Mouse (Mus musculus): ENCODE results near the gene Naf1. TPM values are rescaled to one million over a fixed set of nuclear protein-coding genes. Genes with fewer than 3 reads are reported as not detected.

Gene Naf1
- total RNA-seq (2021) = 10 to 100 TPM; 12.8 to 15.7 TPM

DNA sequence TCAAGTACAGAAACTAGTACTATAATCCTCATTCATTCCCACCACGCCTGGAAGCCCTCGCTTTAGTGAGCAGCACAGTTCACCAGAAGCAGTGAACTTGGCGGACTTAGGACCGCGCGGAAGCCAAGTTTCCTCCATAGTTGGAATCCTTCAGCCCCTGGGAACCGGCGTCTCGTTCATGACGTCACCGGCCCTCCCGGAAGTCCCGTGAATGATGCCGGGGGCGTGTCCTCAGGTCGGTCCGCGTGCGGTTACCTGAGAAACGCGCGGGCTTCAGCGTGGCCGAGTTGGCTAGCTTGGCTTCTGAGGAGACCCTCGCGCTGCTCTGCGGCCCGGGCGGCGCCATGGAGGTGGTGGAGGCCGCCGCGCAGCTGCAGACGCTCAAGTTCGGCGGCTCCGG is at the start of gene Naf1:
TSS of gene Naf1 (plus strand) at position 195 of the 400 bp plus-strand sequence.
- DNase-seq (ENCODE audit: extremely low spot score in 1 of 2, low spot score in 1 of 2) = peak; percentile 82 to 91

DNA sequence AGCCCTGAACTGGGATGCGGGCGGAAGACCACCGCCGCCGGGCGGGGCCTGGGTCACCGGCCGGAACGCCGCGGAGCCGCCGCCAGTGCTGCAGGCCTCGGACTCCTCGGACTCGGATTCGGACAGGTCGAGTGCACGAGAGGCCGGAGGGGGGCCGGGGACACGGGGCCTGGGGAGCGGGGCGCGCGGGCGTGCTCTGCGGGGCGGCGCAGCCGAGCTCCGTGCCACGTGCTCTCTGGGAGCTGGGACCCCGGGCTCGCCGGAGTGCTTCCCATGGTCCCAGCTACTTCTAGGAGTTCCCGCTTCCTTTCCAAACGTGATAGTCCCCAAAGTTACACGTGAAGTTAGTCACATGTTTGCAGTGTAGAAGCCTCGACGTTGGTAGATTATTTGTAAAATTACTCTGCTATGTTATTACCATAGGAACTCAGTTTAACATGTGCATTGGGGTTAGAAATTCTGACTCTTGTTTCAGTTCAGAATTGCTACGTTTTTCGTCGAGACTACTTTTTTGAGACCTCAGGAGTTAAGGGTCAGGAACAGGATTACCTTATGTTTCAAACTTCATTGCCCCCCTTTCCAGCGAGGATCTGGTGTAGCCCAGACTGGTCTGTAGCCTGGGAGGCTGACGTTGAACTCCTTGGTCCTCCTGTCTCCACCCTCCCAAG is 1.0 kb downstream of the Naf1 start:
- DNase-seq (ENCODE audit: extremely low spot score in 1 of 2, low spot score in 1 of 2) = peak; percentile 8 to 18

DNA sequence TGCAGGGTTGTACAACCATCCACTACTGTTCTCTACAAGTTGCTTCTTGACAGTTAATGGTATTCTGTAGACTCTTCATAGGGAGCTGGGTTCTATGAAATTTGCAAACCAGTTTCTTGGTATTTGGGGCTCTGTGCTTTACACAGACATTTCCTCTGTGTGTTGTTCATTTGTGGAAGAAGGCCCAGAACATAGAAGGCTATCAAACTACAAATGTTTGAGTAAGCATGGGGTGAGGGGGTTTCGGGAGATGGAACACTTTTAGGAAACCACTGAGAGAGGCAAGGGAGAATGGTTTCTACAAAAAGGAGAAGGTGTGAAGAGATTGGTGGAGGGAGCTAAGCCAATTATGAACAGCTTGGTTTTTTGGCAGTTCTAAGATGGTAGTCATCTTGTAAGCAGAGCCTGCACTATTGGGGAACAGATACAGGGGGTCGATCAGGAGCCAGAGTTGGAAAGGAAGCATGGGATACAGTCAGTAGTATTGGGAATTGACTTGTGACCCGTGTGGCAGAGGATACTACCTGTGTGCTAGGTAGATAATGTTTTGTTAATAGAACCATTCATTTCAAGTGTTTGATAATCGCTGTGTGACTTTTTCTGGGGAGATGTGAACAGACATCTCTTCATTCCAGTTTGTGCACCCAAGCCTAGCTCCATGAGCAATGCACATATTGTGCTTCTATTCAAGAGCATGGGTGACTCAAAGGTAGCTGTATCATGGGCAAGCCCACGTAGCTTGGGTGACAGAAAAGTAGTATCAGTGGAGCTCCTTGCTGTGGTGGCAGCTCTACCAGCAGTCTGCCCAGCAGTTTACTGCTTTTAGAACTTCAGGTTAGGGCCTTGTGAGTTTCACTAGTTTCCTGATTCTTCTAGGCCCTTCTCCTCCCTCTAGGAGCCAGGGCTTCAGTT is 1.8 kb downstream of the Naf1 start:
- DNase-seq (ENCODE audit: extremely low spot score in 1 of 2, low spot score in 1 of 2) = no peak

DNA sequence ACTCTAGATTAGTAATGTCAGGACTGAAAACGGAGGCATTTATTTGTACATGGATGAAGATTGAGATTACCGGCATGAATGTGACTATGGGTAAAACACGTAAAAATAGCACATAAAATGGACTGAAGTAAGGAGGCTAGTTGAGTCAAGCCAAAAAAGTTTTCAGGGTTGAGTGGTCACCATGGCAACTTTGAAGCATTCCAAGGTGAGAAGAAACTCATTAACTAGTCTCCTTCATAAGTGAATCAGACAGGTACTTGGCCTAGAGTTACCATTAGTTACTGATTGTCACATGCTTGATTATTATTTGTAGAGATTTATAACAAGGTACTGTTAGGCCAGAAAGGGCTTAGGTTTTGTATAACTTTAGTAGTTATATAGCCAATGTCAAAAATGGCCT is 3.7 kb downstream of the Naf1 start:
- no peak for DNase-seq (ENCODE audit: extremely low spot score in 1 of 2, low spot score in 1 of 2)

DNA sequence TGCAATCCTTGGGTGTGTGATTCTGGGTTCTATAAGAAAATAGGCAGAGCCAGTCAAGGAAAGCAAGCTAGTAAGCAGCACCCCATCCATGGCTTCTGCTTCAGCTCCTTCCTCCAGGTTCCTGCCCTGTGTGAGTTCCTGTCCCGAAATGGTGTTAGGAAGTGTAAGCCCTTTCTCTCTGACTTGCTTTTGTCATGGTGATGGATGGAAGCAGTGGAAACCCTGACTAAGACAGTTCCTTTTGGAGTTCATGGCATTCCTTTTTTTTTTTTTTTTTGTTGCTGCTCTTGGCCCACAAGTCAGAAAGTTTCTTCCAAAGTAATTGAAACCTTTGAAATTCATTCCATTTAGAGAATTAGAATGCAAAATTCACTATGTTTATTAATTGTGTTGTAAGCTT is 5.1 kb downstream of the Naf1 start:
- DNase-seq (ENCODE audit: extremely low spot score in 1 of 2, low spot score in 1 of 2) = no peak

DNA sequence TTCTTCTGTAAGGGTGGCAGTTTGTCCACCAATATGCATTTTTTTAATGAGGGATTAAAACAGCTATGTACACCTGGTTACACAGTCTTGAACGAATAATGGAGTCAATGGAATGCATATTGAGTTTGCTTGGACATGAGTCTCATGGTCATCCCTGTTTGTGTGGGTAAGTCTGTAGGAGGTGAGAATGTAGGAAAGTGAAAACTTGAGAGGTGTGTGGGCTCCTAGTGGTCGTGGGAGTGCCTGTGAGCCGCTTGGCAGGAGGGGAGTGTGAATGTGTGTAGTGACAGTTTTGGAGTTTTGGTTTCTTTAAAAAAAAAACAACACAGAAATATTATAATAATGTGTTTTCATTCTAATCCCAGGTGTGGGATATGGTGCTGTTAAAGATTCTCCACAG is 7.7 kb downstream of the Naf1 start:
- no peak for DNase-seq (ENCODE audit: extremely low spot score in 1 of 2, low spot score in 1 of 2)

DNA sequence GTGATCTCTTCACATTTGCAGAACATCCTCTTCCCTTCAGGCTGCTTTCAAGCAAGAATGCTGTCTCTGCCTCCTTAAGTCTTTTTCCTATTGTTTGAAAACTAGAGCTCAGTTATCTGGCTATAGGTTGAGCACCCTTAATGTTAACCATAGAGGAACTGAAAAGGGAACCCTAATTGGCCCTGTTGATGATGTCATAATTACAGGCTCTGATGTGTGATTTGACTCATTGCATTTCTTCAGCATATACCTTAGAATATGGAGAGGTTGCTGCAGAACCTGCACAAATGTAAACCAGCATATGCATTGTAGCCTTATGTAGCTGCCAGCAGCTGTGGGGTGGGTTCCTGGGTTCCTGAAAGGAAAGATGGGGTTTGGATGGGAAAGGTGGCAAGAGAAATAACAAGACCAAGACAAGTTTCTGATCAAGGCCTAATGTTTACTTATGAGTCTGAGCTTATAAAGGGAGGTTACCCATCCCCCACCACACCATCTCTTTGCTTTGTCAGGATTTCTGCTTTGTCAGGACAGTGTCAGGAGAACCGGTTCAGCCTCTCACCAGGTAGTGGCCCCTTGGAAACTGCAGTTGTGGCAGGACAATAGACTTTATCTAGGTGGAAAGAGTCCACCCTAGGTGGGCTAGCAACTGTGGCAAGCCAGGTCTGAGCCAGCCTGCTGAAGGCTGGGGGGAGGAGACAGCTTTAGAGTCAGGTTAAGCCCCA is 9.4 kb downstream of the Naf1 start:
- no peak for DNase-seq (ENCODE audit: extremely low spot score in 1 of 2, low spot score in 1 of 2)

DNA sequence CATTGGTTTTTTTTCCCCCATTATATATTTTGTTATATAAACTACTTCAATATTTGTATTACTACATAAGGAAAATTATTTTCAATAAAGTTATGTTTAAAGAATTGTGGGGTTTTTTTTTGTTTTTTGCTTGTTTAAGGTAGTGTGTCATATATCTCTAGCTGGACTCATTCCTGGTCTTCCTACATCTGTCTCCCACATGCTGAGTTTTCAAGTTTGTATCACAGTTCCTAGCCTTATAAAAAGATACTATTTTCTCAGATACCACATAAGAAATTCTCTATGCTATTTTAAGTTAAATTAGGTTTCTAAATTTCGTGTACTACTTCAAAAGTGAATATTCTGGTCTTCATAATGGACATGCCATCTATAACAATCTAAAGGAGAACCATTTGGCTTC is 23.8 kb downstream of the Naf1 start:
- no peak for DNase-seq (ENCODE audit: extremely low spot score in 1 of 2, low spot score in 1 of 2)

DNA sequence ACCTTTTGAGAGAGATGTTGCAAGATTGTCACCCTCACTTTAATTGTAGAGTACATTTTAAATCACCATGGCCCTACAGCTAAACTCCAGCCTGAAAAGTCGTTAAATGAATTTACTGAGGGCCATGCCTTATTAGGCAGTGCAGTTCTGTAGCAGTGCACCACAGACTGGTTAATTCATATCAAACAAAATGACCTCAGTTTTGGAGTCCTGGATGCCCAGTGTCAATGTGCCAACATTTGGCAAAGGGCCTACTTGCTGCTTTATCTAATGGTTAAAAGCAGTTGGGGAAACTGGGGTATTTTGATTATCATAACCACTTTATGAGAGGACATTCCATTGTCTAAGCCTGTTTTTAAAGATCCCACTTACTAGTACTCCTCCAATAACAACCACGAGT is 31.9 kb downstream of the Naf1 start:
- no peak for DNase-seq (ENCODE audit: extremely low spot score in 1 of 2, low spot score in 1 of 2)

DNA sequence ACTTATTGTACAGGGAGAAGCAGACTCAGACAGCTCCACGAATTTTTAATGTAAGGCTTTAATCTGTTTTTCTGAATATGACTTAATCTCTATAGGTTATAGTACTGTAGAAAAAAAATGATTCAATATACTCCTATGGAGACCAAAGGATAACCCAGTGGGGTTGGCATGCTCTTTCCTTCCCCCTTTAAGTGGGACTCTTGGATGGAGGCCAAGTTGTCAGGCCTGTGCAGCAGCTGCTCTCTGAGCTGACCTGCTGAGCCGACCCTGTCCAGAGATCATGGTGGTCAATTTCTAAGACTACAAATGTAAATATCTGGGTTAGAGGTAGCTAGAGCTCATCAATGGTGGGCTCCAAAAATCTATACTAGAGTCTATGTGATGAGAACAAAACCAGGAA is 45.0 kb downstream of the Naf1 start:
- DNase-seq (ENCODE audit: extremely low spot score in 1 of 2, low spot score in 1 of 2) = no peak

DNA sequence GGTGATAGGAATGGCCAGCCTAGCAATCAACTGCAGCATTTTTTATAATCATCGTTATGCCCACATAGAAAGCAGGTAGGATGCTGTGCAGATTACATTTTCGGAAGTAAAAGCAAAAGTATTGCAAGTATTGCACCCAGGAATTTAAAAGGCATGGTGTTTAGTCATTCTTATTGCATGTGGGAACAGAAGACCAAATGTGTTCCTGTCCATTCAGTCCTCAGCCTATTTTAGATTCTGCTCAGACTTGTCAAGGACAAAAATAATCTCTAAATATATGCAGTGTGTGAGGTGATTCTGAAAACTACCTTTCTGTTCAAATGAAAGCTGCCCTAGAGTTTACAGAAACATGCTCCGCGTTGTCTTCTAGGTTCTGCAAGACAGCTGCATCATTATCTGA is 45.5 kb downstream of the Naf1 start:
- DNase-seq (ENCODE audit: extremely low spot score in 1 of 2, low spot score in 1 of 2) = no peak

DNA sequence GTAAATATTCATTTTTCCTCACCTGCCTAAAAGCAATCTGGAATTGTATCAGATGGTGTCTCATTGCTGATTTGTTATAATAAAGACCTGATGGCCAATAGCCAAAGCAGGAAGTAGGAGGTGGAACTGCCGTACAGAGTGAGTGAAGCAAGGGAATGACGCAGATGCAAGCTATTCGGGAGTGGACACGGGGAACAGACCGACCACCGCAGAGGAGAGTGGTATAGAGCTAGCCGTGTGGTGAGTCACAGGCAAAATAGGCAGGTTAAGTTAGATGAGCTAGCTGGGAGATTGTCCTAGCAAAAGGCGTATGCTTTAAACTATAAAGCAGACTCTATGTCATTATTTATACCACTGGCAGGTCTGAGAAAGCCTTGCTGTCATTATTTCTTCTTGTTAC is 46.1 kb downstream of the Naf1 start:
- DNase-seq (ENCODE audit: extremely low spot score in 1 of 2, low spot score in 1 of 2) = no peak

DNA sequence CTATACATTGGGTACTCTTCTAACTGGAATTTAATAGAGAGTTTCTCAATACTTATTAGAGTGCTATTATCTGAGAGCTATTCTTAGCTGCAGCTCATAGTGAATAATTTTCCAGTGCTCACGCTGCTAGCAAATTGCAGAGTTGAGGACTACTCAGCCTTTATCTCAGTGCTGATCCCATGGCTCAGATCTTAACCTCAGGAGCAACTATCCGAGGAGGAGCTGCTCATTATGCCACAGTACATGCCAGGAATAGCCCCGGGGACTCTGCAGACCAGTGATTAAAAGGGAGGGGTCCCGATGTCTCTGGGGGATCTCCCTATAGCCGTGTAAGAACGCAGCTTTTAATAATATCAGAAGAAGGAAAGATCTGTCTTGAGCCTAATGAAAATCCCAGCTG is 50.7 kb downstream of the Naf1 start:
- no peak for DNase-seq (ENCODE audit: extremely low spot score in 1 of 2, low spot score in 1 of 2)

DNA sequence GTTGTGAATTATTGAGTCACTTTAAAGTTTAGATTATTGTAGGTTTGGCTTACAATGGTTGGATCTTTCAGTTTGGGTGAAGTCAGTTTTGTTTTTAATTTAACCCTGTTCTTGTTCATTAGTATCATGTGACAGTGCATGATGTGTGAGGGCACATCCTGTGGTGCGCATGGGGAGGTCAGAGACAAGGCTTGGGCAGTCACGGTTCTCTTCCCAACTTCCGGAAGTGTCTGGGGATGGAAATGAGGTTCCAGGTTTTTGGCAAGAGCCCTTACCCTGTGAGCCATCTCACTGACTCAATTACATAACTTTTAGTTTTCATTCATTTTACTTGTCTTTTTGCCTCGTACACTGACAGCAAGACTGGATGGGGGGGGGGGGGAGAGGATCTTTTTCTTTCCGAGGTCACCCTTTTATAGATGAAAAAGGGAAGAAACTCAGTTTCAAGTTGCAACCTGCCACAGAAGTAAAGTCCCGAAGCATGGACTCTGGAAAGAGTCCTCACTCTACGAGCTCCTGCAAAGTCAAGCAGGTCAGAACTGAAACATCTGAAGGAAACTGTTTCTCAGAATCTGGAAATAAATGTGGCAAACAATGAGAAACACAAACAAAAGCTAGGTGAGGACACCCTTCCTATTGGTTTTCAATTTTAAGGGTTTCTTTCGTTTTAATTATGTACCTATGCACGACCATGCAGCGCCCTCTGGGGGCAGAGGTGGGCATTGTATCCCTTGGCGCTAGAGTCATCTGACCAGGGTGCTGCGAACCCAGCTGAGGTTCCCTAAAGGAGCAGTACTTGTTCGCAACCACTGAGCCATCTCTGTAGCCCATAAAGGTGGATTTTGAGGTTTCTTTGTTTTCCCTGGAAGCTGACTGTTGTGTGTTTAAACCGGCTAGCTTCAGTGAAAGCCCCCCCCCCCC is 53.9 kb downstream of the Naf1 start:
- peak in 1 of 2 experiments; percentile 35 for DNase-seq (ENCODE audit: extremely low spot score in 1 of 2, low spot score in 1 of 2)

DNA sequence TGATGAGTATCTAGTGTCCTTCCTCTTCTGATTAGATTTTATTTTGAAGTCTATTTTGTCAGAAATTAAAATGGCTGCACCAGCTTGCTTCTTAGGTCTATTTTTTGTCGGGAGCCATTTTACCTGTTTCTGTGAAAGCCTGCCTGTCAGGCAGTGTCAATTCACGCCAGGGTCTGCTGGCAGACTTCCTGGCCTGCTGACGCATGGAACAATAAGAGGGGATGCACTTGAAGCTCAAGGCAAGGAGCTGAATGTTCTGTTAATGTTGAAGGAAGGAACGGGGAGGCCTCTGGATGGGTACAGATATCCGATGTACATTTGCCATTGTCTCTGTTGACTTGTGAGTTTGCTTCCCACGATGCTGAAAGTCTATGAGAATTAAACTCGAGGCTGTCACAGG is 56.0 kb downstream of the Naf1 start:
- no peak for DNase-seq (ENCODE audit: extremely low spot score in 1 of 2, low spot score in 1 of 2)

DNA sequence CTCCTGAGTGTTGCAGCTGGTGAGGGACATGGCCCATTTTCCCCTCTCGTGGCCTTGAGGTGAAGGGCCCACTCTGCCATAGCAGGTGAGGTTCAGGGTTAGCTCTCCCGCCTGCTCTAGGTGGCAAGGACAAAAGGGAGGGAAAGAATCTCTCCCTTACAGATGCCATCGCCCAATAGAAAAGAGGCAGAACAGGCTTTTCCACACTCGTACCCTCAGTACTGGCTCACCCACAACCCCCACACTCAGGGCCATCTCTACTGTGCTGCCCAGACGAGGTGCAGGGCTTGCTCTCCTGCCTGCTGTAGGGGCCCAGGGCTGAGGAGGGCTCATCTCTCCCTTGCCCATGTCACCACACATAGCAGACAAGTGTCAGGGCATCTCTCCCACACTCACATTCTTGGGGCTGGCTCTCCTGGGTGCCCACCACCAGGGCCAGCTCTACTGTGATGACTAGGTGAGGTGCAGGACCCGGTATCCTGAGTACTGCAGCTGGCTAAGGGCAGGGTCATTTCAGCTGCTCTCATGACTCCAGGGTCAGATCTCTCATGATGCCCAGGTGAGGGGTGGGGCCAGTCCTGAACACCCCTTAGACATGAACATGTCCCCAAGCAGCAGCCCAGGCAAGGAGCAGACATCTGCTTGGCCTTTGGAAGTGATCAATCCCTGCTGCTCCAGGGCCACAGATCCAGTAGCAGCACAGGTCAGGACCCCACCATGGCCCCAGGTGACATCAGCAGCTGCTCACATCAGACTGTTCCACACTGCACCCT is 57.9 kb downstream of the Naf1 start:
- no peak for DNase-seq (ENCODE audit: extremely low spot score in 1 of 2, low spot score in 1 of 2)

DNA sequence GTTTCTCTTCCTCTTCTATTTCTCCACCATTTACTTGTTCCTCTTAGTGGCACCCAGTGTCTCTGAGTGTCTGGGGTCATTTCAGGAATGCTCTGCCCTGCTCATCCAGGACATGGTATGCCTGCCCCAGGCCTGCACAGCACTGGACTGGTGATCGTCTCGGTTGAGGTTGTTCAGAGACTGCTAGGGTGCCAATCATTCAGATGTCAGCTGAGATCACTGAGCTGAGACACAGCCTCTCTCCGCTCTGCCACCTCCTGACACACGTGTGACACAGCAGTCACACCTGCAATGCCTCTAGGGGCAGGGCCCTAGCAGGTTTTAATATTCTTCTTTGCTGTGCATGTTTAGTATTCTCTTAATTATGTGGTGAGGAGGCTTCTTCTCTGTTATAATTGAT is 58.5 kb downstream of the Naf1 start:
- DNase-seq (ENCODE audit: extremely low spot score in 1 of 2, low spot score in 1 of 2) = no peak

DNA sequence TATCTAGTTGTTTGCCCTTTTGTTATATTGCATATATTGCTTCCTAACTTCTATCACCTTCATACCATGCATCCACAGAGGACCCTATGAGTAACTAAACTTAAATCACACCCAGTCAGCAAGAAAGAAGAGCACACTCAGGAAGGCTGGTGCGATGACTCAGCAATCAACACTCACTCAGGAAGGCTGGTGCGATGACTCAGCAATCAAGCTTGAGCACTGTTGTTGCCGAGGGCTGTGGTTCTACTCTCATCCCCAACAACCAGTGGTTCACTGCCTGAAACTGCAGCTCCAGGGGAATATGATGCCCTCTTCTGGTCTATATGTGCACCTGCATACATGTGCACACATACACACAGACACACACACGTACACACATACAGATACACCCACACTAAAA is 73.7 kb downstream of the Naf1 start:
- no peak for DNase-seq (ENCODE audit: extremely low spot score in 1 of 2, low spot score in 1 of 2)

DNA sequence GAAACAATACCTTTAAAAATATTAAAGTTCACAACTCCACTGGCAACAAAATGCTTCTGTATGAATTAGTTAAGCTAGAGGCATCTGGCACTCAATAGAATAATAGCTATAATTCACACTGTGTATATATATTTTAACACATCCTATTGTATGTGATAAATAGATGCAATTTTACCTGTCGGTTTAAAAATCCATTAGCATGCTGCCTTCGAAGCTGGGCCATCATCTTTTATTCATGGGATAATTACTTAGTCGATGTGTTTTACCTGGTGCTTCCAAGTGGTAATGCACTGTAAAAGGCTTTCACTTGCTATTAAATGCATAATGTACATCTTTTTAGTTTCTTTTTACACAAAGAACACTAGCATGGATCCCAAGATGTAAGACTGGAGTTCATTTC is 76.2 kb downstream of the Naf1 start:
- DNase-seq (ENCODE audit: extremely low spot score in 1 of 2, low spot score in 1 of 2) = no peak

Data from layer of hippocampus, postnatal 25 days (tissue).